Mouse (Mus musculus) left cerebral cortex, postnatal 25 days (tissue): ENCODE measurements at regions not wholly inside any gene's neighbourhood (a gene's known extent, or its start where the extent isn't known, plus 50 kb on each side); places are given as distances from the start of the nearest gene placed in this dataset.

Source experiments
- DNase-seq, 2 experiments: peaks; one replicate each; pipeline ENCODE4 v3.0.0; 2022; ENCODE audit warnings: low spot score in 2 of 2, mixed read lengths in 1 of 2
- intact Hi-C: fragments of 180-260 bp; cut with DNase I; formaldehyde crosslinking; loops from one replicate; pipeline ENCODE4 v1.15.1; 2025

- intact Hi-C loops, result no loop called here
- peak in 1 of 2 experiments; percentile 41 for DNase-seq
Observed at GRCm38 (mm10) chr1:29818920-29819319, 1038.9 kb upstream of the Gm597 start.
